Mouse (Mus musculus) kidney, embryonic 16.5 days (tissue): ENCODE measurements at regions not wholly inside any gene's neighbourhood (a gene's known extent, or its start where the extent isn't known, plus 50 kb on each side); places are given as distances from the start of the nearest gene placed in this dataset.
A peak's percentile ranks its signal among the peaks of the same experiment; 100 is the strongest.

Experiments
- ATAC-seq: fragments of 200-750 bp; cut with Nextera tagmentation; 2 replicates; pipeline ENCODE4 v1.8.0; 2017; ENCODE audit warnings: moderate TSS enrichment; ENCODE audit not compliant: low FRiP score, low TSS enrichment
- H3K27ac ChIP-seq: fragments of 300-500 bp; sonication (generic); 2 replicates; pipeline ENCODE4 v1.5.1; 2014; ENCODE audit warnings: low read length
- H3K27me3 ChIP-seq: fragments of 300-500 bp; sonication (generic); 2 replicates; pipeline ENCODE4 v1.6.1; 2014; ENCODE audit warnings: low read length, control low read depth, mixed read lengths; ENCODE audit not compliant: insufficient read depth
- H3K36me3 ChIP-seq: fragments of 300-500 bp; sonication (generic); 2 replicates; pipeline ENCODE4 v1.6.1; 2014; ENCODE audit warnings: low read length, control low read depth, mixed read lengths; ENCODE audit not compliant: insufficient read depth
- H3K4me1 ChIP-seq: fragments of 300-500 bp; sonication (generic); 2 replicates; pipeline ENCODE4 v1.6.1; 2014; ENCODE audit warnings: low read length, control low read depth, mixed read lengths; ENCODE audit not compliant: insufficient read depth
- H3K4me2 ChIP-seq: fragments of 300-500 bp; sonication (generic); replicated peaks from 2 replicates; pipeline ENCODE4 v1.6.1; 2014; ENCODE audit warnings: low read depth, low read length
- H3K4me3 ChIP-seq: fragments of 300-500 bp; sonication (generic); 2 replicates; pipeline ENCODE4 v1.5.1; 2014; ENCODE audit warnings: mild to moderate bottlenecking, low read length
- H3K9ac ChIP-seq: fragments of 300-500 bp; sonication (generic); replicated peaks from 2 replicates; pipeline ENCODE4 v1.6.1; 2014; ENCODE audit warnings: low read length
- H3K9me3 ChIP-seq: fragments of 300-500 bp; sonication (generic); 2 replicates; pipeline ENCODE4 v1.6.1; 2016; ENCODE audit warnings: low read length, control low read depth
- WGBS: fragments of 180-500 bp; shearing (Covaris S2); extraction: QIAGEN DNeasy Blood & Tissue Kit; methylation state at CpG from one replicate; pipeline ENCODE4 v1.1.7; 2014; 5-methylcytosine and 5-hydroxymethylcytosine counted together

DNA sequence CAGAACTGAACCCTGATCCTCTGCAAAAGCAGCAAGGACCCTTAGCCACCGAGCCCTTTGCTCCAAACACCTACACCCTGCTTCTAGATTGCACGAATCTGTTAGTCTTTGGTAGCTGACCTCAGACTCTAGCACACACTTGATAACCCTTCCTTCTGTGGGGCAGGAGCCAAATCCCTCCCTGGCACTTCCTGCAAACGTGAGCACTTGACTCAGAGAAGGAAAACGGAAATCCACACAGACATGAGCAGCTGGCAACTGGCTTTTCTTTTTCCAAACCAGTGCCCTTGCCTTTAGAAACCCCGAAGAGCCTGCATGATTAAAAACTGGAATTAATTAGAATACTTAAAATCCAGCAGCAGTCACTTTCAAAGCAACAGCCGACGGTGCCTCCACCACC lies 97.6 kb upstream of the Nckap5 start:
- Histone ChIP-seq H3K27ac (no peak overlapping the region), H3K36me3 (no peaks in the 10 kb centered on the region), H3K27me3 (no peaks in the 10 kb centered on the region), H3K4me2 (no peak overlapping the region), H3K9me3 (no peaks in the 10 kb centered on the region), H3K4me3 (no peak overlapping the region), H3K9ac (no peak overlapping the region), H3K4me1 (no peaks in the 10 kb centered on the region)
- WGBS, result 59% methylated on average over 7 of the region's 7 CpGs
- no peak for ATAC-seq

DNA sequence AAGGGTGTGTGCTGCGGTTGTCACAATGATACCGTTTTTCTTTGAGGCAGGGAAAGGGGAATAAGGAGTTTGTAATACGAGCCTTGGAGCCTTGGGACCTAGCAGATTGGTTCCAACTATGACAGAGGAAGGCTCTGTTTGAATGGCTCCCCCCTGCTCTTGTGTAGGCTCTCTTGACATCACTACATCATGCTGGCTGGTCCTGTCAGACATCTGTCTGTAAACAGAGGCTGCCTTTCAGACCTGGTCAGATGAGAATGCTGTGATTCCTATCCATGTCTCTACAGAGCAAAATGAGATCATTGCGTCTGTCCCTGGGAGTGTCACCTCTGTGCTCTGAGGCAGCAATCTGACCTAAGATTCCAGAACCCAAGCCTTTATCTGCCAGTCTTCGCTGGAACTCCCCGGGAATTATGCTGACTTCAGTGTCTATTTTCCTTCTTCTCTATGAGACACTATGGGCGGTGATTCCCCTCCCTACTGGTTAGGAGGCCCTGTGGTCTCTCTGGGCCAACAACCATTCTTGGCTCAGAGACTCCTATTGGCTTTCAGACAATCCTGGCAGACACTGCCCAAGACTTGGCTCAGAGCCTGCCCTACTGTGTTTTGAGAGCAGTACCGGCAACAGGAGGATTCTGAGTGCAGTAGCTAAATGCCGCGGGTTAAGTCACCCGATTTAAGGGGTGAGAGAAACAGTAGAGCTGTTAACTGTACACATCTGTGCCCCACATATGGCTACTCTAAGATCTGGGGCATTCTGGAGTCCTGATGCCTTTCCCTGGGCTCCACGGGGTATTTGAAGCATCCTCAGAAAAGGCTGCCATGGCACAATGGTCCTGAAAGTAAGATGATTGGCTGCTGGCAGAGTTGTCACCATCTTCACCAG lies 94.8 kb upstream of the Nckap5 start:
- Histone ChIP-seq H3K4me2 (no peak overlapping the region), H3K27me3 (no peaks in the 10 kb centered on the region), H3K4me1 (no peaks in the 10 kb centered on the region), H3K4me3 (no peak overlapping the region), H3K36me3 (no peaks in the 10 kb centered on the region), H3K27ac (no peak overlapping the region), H3K9me3 (no peaks in the 10 kb centered on the region), H3K9ac (no peak overlapping the region)
- ATAC-seq, result no peak
- whole genome bisulfite sequencing, result 65% methylated on average over 12 of the region's 12 CpGs

GRCm38 (mm10) chr1:126923981-126924380 lies 93.4 kb upstream of the Nckap5 start:
- no peaks in the 10 kb centered on the region for H3K9me3 ChIP-seq
- H3K4me1 ChIP-seq, result no peaks in the 10 kb centered on the region
- H3K4me2 ChIP-seq, result no peak overlapping the region
- no peak overlapping the region for H3K9ac ChIP-seq
- ATAC-seq, result no peak
- no peaks in the 10 kb centered on the region for H3K36me3 ChIP-seq
- no peaks in the 10 kb centered on the region for H3K27me3 ChIP-seq
- H3K27ac ChIP-seq, result no peak overlapping the region
- no peak overlapping the region for H3K4me3 ChIP-seq
- WGBS, result 75% methylated on average over 4 of the region's 4 CpGs

- H3K4me1 ChIP-seq, result no peaks in the 10 kb centered on the region
- no peak overlapping the region for H3K9ac ChIP-seq
- H3K27me3 ChIP-seq, result no peaks in the 10 kb centered on the region
- H3K4me2 ChIP-seq, result no peak overlapping the region
- no peak overlapping the region for H3K4me3 ChIP-seq
- H3K27ac ChIP-seq, result no peak overlapping the region
- 89% methylated on average over 4 of the region's 4 CpGs for WGBS
- H3K36me3 ChIP-seq, result no peaks in the 10 kb centered on the region
- ATAC-seq, result no peak
- no peaks in the 10 kb centered on the region for H3K9me3 ChIP-seq
Observed at GRCm38 (mm10) chr1:126922231-126922630, 91.6 kb upstream of the Nckap5 start.

- Histone ChIP-seq H3K9ac (no peak overlapping the region), H3K36me3 (no peaks in the 10 kb centered on the region), H3K4me3 (no peak overlapping the region), H3K27me3 (no peaks in the 10 kb centered on the region), H3K4me2 (no peak overlapping the region), H3K27ac (no peak overlapping the region), H3K4me1 (0 out of 2 replicates have a peak, but pooled peaks cover 3% of the 10 kb centered on the region), H3K9me3 (no peaks in the 10 kb centered on the region)
- 60% methylated on average over 1 of the region's 1 CpGs for WGBS
- no peak for ATAC-seq
Observed at GRCm38 (mm10) chr1:126918876-126919275, 88.3 kb upstream of the Nckap5 start.

- H3K36me3 ChIP-seq, result no peaks in the 10 kb centered on the region
- WGBS, result 69% methylated on average over 6 of the region's 6 CpGs
- ATAC-seq, result no peak
- no peak overlapping the region for H3K4me3 ChIP-seq
- no peak overlapping the region for H3K4me2 ChIP-seq
- no peak overlapping the region for H3K27ac ChIP-seq
- H3K27me3 ChIP-seq, result no peaks in the 10 kb centered on the region
- no peaks in the 10 kb centered on the region for H3K9me3 ChIP-seq
- H3K9ac ChIP-seq, result no peak overlapping the region
- 0 out of 2 replicates have a peak, but pooled peaks cover 3% of the 10 kb centered on the region for H3K4me1 ChIP-seq
Observed at GRCm38 (mm10) chr1:126917872-126918271, 87.3 kb upstream of the Nckap5 start.

DNA sequence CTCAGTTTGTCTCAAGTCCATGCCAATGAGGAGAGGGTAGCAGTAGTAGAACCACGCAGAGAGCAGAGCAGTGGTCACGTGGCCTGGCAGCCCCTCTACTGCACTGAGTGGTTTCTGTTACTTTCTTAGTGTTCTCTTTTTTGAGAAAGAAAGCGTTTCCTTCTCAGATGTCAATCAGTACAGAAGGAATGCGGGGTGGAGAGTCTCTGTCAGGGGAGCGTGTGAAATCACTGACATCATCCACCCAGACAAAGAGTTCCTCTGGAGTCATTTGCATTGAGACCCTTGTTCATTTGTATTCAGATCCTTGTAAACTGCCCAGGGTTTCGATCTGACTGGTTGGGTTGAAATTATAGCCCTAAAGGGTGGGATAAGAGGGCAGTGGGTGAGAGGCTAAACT lies 85.8 kb upstream of the Nckap5 start:
- 65% methylated on average over 6 of the region's 6 CpGs for WGBS

DNA sequence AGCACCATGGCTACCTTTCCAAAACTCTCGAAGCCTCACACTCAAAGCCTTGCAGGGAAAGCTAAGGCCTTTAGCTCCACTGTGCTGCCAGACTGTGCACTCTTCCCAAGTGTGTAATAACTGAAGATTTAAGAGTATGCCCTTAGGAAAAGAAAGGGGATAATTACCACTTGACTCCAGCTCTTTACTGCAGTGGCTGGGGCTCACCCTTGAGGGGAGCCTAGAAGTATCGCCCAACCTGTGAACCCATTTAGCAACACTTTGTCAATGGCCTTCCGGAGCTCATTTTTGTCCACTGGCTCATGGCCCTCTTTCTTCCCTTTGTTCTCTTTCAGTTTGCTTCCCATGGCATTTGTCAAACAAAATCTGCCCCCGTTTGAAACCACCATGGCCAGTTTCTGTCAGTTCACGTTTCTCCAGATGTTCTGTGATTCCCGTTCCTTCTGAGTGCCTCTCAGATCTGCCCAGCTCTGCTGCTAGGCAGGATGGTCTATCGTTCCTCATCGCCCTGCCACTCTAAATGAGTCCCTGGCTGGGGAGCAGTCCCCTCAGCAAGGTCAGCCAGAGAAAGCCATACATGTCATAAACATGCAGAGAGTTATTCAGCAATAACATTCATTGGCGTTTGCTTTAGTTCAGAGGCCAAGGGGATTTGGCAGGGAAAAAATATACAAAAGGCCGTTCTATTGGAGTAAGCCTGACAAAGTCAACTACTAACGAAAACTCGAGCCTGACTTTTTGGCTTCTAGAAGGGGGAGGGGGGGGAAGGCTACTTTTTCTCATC lies 80.9 kb upstream of the Nckap5 start:
- WGBS, result 43% methylated on average over 12 of the region's 12 CpGs

More for the DNA sequence above, 85.8 kb upstream of the Nckap5 start:
- Histone ChIP-seq H3K4me1 (0 out of 2 replicates have a peak, but pooled peaks cover 3% of the 10 kb centered on the region), H3K36me3 (no peaks in the 10 kb centered on the region), H3K4me2 (no peak overlapping the region), H3K9me3 (no peaks in the 10 kb centered on the region), H3K27ac (no peak overlapping the region), H3K9ac (no peak overlapping the region), H3K4me3 (no peak overlapping the region), H3K27me3 (no peaks in the 10 kb centered on the region)
- ATAC-seq, result no peak

GRCm38 (mm10) chr1:126907417-126907816 lies 76.8 kb upstream of the Nckap5 start:
- no peaks in the 10 kb centered on the region for H3K4me1 ChIP-seq
- no peak overlapping the region for H3K9ac ChIP-seq
- WGBS, result 81% methylated on average over 2 of the region's 2 CpGs
- no peak overlapping the region for H3K4me2 ChIP-seq
- H3K27me3 ChIP-seq, result no peaks in the 10 kb centered on the region
- no peaks in the 10 kb centered on the region for H3K9me3 ChIP-seq
- H3K27ac ChIP-seq, result no peak overlapping the region
- no peak overlapping the region for H3K4me3 ChIP-seq
- no peaks in the 10 kb centered on the region for H3K36me3 ChIP-seq
- ATAC-seq, result no peak

More for the DNA sequence above, 80.9 kb upstream of the Nckap5 start:
- Histone ChIP-seq H3K4me3 (no peak overlapping the region), H3K9me3 (no peaks in the 10 kb centered on the region), H3K4me1 (0 out of 2 replicates have a peak, but pooled peaks cover 3% of the 10 kb centered on the region), H3K27me3 (no peaks in the 10 kb centered on the region), H3K36me3 (no peaks in the 10 kb centered on the region), H3K27ac (no peak overlapping the region), H3K4me2 (no peak overlapping the region), H3K9ac (no peak overlapping the region)
- 0 out of 2 replicates have a peak, but pooled peaks have one; percentile 39 for ATAC-seq

DNA sequence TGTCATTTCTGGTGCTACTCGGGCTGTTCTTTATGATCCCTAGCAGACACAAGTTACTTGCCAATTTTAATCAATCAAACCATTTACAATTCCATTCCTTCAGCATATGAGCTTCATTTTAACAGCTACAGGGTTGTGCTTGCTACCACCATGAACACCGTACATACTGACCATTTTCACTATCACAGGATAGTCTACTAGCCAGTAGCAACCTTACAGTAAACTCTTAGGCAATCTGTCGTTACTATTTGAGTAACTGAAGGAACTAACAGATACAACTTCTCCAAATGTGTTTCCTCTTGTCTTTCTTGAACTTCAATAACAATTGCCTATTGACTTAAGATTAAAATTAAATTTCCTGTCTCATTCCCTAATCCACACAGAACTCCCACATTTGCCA lies 67.9 kb upstream of the Nckap5 start:
- no peaks in the 10 kb centered on the region for H3K36me3 ChIP-seq
- H3K4me3 ChIP-seq, result no peak overlapping the region
- no peaks in the 10 kb centered on the region for H3K27me3 ChIP-seq
- H3K4me2 ChIP-seq, result no peak overlapping the region
- no peak overlapping the region for H3K27ac ChIP-seq
- H3K4me1 ChIP-seq, result no peaks in the 10 kb centered on the region
- no peak for ATAC-seq
- no peak overlapping the region for H3K9ac ChIP-seq
- 87% methylated on average over 3 of the region's 3 CpGs for WGBS
- H3K9me3 ChIP-seq, result no peaks in the 10 kb centered on the region
